Mouse (Mus musculus): ENCODE data around the gene Fam122b. TPM values are rescaled to one million over a fixed set of nuclear protein-coding genes. Genes with fewer than 3 reads are reported as not detected.

Fam122b gene
- polyA plus RNA-seq (2012; rRNA removed): 1.1 and 1.6 TPM in 2 replicates

GRCm38 (mm10) chrX:53269289-53270062 is at the start of gene Fam122b:
Fam122b (minus strand) TSS chrX:53269805.

GRCm38 (mm10) chrX:53273124-53273523 is 3.5 kb upstream of the Fam122b start, which contains the start of gene Fam122c:
Fam122c (plus strand) TSS chrX:53273424.

GRCm38 (mm10) chrX:53240011-53240410 is 29.6 kb downstream of the Fam122b start, which contains the start of gene Plac1:
Plac1 (minus strand) TSS chrX:53240111.

Other genes starting within 250 kb of the Fam122b start
- gene Plac1, start 29.7 kb downstream of the Fam122b start, polyA plus RNA-seq (2012; rRNA removed): not detected in 2 replicates
- gene Fam122c, start 3.6 kb upstream of the Fam122b start, polyA plus RNA-seq (2012; rRNA removed): not detected in 2 replicates
- gene Mospd1, start 100.7 kb upstream of the Fam122b start, polyA plus RNA-seq (2012; rRNA removed): 0.85 and 1.1 TPM in 2 replicates
- not detected in 2 replicates for gene Etd, start 165.1 kb upstream of the Fam122b start, polyA plus RNA-seq (2012; rRNA removed)

Measured in colon, adult 2 months (tissue).